Mouse (Mus musculus) gastrocnemius, postnatal 36 days (tissue): ENCODE measurements around the gene Cadm4. TPM values are rescaled to one million over a fixed set of nuclear protein-coding genes. Genes with fewer than 3 reads are reported as not detected.
A peak's percentile ranks its signal among the peaks of the same experiment; 100 is the strongest.
"Not testable (repeated sequence)": the region's sequence is repeated elsewhere in the genome, so short reads cannot be mapped to it uniquely, and the experiment has no call there.

Experiments
- DNase-seq, 2 experiments: peaks; one replicate each; pipeline ENCODE4 v3.0.0; 2022
- intact Hi-C: fragments of 180-260 bp; cut with DNase I; formaldehyde crosslinking; loops from one replicate; pipeline ENCODE4 v1.15.1; 2025
- total RNA-seq, 2 experiments: library from RNA; stranded (reverse); gene quantifications; 2 replicates each; pipeline ENCODE4 v1.2.3; 2021

Gene Cadm4
- total RNA-seq, 2 experiments from 2014 or later, result 2.7 to 4.6 TPM

DNA sequence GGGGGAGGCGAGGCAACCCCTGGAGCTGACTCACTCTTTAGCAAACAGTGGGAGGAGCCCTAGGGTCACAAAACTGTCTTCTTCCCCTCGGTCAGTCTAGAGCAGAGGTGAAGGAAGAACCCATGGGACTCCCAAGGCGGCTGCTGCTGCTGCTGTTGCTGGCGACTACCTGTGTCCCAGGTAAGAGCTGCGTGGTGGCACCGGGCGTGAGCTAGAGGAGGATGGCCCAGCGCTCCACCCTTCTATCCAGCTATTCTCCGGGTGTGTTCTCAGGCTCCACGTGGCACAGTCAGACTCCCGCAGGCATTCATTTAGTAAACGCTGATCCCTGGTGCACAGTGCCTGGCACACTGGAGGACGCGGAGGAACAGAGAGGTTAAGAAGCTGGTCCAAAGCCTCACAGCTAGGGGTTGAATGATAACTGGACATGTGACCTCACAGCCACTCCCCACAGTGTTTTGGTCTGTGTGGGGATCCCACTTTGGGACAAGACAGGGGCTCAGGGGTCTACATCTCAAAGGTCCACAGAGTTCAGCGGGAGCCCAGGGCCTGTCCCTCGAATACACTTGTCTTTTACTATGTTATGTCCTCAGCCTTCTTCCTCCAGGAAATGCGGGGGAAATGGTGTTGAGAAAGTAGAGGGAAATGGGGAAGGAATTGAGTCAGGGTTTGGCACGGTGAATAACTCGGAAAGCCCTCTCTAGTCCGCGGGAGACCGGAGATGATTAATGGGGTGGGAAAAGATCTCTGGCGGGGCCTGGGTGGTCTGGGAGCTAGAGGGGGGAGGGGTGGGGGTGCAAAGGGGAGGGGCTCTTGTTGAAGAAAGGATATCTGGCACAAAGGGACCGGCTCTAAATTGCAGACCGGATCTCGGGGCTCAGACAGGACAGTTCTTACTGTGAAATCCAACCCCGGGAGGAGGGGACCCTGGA lies 19.2 kb upstream of the Cadm4 start, which contains the start of gene Plaur:
Gene Plaur (plus strand): TSS at position 97 of the 932 bp plus-strand sequence.
- intact Hi-C loops, result no loop called here
- peak in 1 of 2 experiments; percentile 8 for DNase-seq

DNA sequence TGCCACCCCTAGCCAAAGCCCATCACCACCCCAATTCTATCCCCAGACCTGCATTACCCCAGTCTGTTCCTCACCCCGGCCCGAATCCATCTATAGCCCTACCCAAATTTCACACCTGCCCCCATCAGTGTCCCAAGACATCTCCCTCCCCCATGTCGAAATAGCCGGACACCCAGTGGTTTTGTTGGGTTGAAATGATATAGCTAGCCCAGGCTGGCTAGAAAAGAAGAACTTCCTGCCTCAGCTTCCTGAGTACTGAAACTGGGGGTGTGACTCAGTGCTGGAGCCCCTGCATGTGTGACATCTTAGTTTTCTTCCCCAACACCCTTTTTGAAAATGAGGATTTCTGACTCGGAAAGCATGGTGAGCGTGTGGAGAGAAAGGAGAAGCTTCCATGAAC lies 15.0 kb upstream of the Cadm4 start:
- DNase-seq, result no peak
- intact Hi-C loops, result no loop called here

DNA sequence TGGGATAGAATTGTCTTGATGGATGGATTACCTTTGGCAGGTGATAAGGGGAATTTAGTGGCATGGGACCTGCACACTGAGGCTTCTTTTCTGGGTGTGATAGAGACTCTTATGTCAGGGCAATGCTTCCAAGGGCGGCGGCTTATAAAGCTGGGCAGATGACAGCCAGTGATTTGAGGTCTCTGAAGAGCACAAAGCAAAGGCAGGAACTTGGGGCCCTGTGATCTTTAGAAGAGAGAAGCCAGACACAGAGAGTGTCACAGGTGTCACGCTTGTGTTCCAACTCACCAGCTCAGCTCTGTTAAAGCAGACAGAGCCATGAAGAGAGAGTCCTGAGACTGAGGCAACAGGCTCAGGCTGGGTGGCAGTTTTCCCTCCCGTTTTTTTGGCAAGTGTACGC lies 13.9 kb upstream of the Cadm4 start:
- intact Hi-C loops, result no loop called here

DNA sequence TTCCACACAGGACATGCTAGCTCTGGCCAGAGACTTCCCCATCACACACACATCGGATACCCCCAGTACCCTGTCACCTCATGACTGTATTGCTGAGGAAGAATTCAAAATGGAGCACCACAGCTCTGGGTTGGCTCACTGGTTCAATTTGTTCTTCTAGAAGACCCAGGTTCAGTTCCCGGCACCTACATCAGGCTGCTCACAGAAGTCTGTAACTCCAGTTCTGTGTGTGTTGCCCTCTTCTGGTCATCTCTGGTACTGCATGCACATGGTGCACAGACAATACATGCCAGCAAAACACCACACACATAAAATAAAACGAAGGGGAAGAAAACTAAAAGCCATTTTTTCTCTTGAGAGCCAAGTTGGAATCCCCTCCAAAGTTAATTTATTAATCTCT lies 12.7 kb upstream of the Cadm4 start:
- no peak for DNase-seq
- intact Hi-C loops, result no loop called here

More for the DNA sequence above, 13.9 kb upstream of the Cadm4 start:
- DNase-seq, result no peak

DNA sequence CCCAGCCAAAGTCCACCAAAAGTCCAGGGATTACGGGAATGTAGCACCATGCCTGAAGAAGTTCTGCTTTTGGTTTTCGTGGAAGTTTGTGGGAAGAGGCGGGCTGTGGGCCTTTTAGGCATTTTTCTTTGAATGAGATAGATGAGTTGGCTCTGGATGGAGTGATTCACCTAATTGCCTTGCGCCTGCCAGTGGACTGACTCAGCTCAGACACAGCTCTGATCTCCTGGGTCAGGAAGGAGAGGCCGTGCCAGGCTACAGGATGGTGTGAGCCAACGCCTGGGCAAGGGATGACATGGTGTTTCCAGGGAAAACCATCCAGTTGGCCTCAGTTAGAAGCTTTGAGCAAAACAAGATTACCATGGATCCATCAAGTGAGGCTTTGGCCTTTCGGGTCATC lies 11.5 kb upstream of the Cadm4 start:
- intact Hi-C loops, result no loop called here
- no peak for DNase-seq

DNA sequence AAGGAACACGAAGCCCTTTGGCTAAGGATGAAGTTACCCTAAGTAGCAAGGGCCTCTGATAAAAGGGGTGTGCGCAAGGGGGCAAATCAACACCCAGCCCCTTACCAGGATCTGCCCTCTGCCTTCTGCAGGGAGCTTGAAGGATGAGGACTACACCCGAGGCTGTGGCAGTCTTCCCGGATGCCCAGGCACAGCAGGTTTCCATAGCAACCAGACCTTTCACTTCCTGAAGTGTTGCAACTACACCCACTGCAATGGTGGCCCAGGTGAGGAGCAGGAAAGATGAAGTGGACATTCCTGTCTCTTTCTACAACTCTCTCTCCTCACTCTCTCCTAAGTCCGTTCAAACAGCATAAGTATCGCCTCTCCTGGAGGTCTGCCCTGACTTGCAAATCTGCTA lies 9.4 kb upstream of the Cadm4 start:
- no peak for DNase-seq
- intact Hi-C loops, result no loop called here

DNA sequence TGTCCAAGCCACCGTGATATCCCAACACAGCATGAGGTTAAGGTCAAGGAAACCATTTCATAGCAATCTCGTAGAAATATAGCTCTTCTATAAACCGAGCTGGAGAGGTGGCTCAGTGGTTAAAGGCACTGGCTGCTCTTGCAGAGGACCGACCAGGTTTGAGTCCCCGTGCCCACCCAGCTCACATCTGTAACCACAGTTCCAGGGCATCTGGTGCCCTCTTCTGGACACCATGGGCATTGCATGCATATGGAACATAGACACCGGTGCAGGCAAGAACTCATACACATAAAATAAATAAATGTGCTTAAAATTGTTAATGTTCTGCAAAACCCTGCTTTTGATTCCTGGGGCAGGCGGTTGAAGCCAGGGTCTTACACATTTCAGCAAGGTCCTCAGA lies 8.9 kb upstream of the Cadm4 start:
- intact Hi-C loops, result no loop called here
- DNase-seq, result no peak

DNA sequence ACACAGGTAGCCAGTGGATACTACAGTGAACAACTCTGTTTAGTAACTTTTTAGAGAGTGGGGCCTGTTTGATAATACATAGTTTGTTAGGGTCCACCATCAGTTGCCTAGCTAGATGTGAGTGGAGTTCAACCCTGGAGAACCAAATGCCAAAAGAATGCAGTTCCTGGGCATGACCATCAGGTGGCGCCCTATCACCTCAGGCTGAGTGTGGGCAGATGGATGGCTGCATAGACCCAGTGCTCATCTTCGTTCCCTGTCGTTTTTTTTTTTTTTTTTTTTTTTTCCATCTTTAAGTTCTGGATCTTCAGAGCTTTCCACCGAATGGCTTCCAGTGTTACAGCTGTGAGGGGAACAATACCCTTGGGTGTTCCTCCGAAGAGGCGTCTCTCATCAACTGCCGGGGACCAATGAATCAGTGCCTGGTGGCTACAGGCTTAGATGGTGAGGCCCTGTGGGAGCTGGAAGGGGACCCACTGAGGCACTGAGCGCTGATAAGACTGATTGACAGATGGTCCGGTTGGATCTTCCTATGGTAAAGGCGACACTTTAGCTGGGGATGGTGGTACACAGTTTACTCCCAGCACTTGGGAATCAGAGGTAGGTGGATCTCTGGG lies 7.8 kb upstream of the Cadm4 start:
- peak; percentile 37 to 44 for DNase-seq
- intact Hi-C loops, result loop anchor here (2.0 kb wide), 1 partner anchor 91 kb away; no protein-coding TSS in a partner anchor

DNA sequence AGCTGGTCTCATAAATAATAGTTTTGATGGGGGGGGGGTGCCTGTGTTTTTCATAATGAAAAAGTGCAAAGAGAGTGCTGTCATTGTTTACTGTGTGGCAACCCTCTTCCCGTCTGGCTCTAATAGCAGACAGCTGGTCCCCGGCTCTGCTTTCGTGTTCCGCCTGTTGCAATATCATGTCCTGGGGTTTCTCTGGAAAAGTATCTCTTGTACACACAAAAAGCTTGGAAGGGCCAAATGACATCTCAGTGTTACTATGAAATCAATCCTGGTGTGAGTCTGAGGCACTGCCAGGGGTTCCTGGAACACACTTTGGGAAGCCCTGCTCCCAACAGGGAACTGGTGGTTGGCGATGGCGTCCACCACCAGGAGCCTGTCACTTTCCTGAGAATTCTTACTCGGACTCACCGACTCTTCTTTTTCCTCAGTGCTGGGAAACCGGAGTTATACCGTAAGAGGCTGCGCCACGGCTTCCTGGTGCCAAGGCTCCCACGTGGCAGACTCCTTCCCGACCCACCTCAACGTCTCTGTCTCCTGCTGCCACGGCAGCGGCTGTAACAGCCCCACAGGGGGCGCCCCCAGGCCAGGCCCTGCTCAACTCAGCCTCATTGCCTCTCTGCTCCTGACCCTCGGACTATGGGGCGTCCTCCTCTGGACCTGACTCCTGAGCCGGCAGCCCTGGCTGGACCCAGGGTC lies 6.9 kb upstream of the Cadm4 start:
- intact Hi-C loops, result loop anchor here (2.0 to 5.0 kb wide), 2 partner anchors 33 to 90 kb away; no protein-coding TSS in a partner anchor
- DNase-seq, result no peak

DNA sequence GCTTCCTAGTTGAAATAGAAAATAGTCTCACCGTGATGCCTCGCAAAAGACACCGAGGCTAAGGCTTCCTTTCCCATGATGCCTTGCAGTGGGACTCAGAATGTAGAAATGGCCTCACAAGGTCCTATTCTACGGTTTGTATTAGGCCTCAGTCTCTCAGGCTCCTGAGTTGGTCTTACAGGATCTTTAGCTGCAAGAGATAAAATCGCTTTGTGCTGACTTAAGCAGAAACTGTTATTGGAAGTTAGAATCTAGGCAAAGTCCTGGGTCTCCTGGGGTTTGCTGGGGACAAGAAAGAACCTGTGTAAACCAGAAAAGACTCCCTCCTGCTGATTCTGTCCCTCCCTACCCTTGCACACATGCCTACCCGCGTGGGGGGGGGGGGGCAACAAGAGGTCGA lies 5.5 kb upstream of the Cadm4 start:
- intact Hi-C loops, result loop anchor here (5.0 kb wide), 1 partner anchor 34 kb away; no protein-coding TSS in a partner anchor
- DNase-seq, result no peak

DNA sequence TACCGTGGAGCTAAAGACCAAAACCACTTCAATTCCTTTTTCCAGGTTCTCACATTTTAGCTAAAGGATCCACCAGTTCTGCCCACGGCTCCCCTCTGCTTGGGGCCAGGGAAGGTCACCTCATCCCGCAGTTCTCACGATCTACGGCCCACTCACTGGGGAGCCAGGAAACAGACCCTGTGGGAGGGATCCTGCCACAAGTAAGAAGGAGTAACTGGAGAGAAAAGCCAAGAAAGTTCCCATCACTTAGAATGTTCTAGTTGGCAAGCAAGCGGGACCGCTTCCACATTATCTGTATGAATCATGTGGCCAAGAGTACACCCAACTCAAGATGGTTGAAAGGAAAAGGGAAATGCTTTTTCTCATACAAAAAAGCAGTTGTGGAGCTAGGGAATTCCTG lies 5.0 kb upstream of the Cadm4 start:
- no peak for DNase-seq
- intact Hi-C loops, result loop anchor here (5.0 kb wide), 1 partner anchor 35 kb away; no protein-coding TSS in a partner anchor

DNA sequence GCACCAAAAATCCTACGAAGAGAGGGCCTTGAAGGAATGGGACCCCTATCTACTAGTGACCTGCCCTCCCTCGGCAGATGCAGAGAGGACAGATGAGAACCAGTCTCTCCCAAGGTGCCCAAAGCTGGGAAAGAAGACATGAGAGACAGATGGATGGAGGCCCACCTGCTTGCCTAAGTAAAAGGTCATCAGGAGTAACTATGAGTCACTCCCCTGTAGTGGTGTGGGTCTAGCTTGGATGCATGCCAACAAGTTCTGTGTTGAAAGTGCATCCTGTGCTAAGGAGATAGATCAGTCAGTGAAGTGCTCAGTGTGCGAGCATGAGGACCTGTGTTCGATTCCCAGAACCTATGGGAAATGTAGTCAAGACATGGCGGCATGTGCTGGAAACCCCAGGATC lies 2.9 kb upstream of the Cadm4 start:
- intact Hi-C loops, result loop anchor here (5.0 kb wide), 1 partner anchor 37 kb away; no protein-coding TSS in a partner anchor
- no peak for DNase-seq

DNA sequence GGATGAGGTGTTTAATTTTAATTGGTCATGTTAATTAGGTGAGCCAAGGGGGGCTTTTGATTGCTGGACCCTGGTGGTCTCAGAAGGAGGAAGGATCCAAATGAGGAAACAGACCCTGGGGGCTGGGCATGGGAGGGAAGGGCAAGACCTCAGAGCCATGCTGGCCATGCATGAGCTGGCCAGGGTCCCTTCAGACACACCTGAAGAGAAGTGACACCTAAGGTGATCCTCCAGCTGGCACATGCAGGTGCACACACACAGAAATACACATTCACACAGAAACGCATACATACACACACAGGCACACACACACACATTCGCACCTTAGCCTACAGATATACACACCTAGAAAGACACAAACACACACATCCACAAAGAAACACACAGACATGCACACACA lies 2.1 kb upstream of the Cadm4 start:
- no peak for DNase-seq

DNA sequence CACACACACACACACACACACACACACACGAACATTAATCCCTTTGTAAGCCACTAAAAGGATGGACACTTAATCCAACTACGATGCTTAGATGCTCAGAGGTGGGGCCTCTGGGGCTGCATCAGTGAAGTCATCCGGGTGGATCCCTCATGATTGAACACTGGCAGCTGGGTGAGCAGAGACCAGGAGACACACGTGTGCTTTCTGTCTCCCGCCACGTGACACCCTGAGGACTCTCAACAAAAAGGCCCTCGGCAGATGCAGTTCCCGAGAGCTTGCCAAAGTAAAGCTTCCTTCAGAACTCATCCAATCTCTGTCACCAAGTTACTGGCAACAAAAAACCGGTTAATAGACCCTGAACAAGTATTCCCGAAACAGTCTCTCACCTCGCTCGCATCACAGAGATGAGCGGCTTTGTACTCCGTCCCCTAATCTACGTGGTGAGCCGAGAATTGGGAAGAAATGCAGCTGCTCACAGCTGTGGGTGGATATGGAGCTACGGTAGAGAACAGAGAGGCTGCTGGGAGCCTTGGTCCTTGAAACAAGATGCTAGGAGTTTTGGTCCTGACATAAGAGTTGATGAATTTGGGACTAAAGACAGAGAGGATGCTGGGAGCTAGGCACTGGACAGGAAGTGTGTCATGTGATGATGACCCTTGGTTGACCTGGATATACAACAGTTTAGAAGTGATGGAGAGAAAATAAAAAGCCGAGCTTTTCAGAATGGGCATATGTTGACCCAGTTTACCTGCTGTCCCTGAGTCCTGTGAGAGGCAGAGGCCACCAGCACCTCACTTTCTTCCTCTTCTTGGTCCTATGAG lies 1.5 kb upstream of the Cadm4 start:
- intact Hi-C loops, result no loop called here
- no peak for DNase-seq

More for the DNA sequence above, 2.1 kb upstream of the Cadm4 start:
- intact Hi-C loops, result loop anchor here (5.0 kb wide), 1 partner anchor 37 kb away; no protein-coding TSS in a partner anchor

DNA sequence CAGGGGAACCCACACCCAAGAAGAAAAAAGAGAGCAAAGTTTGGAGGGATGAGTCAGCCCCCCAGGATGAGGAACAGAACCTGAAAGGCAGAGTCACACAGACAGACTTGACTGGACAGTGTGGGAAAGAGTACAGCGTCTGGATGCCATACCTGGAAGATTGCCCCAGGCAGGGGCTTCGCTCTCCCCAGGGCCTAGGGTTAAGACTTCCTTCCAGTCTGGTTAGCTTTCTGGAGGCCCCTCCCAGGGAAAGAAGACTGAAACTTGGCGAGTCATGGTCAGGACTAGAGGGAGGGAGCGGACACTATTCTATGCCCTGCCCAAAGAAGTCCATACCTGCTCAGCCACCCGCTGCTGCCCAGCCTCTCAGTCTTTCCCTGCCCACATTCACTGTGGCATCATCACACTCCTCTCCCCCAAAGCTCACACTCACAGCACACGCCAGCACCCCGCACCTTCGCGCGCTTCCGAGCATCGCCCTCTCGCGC lies 793 bp upstream of the Cadm4 start:
- intact Hi-C loops, result no loop called here
- no peak for DNase-seq

DNA sequence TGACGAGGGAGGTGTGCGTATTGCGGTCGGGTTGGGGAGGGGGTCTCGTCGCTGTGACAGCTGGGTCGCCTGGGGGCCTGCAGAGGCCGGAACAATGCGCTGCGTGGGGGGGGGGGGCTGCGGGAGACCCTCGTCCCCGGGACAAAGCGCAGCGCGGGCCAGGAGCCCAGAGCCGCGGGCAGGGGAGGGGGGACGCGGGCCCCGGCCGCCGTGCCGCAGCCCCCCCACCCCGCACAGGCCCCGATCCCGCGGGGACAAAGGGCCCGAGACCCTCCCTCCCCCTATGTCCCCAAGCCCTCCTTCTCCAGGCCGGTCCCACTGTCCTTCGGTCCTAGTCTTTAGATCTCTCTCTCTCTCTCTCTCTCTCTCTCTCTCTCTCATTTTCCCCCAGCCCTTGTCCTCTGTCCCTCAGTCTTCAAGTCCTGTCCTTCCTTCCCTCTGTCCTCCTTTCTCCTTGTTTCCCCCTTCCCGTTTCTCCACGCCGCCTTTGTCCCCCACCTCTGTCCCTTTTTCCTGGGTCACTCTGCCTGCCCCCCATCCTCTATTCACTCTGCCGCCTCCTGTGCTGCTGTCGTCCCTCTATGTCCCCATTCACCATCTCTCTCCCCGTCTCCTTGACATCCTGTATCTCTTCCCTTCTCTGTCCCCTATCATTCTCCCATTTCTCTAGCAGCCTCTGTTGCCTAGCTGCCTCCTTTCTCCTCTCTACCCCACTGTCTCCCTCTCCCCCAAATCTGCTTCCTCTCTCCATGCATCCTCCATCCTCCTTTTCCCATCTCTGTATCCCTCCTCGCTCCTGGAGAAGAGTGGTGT lies 591 bp downstream of the Cadm4 start:
- no peak for DNase-seq
- intact Hi-C loops, result no loop called here

DNA sequence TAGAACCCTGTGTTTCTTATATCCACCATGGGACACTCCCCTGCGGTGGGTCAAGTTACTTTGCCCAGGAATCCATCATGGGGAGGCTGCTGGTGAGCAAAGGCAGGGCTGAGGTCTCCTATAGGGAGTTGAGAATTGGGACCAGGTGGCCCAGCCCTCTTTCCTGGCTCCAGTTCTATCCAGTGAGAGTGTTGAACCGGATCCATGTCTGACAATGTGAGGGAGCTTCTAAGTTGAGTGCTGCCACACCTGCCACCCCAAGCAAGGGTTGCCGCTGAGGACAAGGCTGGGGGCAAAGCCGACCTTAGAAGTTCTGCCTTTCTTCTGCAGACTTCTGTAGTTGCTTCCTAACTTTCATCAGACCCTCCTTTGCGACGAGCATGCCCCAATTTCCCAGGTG lies 1.5 kb downstream of the Cadm4 start:
- intact Hi-C loops, DNase-seq: not testable (repeated sequence)

DNA sequence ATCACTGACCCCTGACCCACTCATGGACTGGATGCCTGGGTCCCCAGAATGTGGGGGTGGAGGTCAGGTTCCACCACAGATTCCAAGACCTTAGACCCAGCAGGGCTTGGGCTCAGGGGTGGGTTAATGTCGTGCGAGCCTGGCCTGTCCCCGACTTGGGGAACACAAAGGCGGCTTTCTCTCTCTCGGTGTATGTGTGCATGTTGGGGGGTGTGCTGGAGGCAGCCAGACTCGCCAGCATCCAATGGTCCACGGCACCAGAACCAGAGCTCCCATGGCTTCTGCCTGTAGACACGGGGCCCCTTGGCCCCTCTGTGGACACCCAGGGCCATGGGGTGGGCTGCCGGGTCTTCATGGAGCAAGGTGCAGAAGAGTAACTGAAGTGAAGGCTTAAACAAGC lies 3.7 kb downstream of the Cadm4 start:
- intact Hi-C loops, result no loop called here
- DNase-seq, result no peak

DNA sequence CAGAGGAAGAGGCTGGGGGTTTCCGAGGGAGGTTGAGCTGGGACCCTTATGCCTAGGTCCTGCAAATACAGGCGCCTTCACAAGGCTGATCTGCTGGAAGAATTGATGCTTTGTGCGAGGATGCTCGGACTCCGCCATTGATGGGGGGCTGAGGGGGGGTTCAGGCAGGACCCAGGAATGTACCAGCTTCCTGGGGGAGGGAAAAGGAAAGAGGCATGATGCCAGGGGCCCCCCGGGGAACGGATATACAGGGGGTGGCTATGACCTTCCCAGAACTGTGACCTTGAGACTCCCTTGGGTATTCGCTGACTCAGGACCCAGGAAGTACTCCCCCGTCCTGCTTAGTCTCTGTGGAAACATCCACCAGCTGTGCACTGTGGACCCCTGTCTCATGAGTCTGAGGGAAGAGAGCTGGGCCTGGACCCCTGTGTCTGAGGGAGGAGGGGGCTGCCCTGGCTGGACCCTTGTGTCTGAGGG lies 4.9 kb downstream of the Cadm4 start:
- no peak for DNase-seq
- intact Hi-C loops, result no loop called here
